Mouse (Mus musculus) thymus, postnatal 14 days (tissue): ENCODE data around the gene Adam12.
"Not testable (repeated sequence)": the region's sequence is repeated elsewhere in the genome, so short reads cannot be mapped to it uniquely, and the experiment has no call there.

Experiments used
- DNase-seq: peaks from one replicate; pipeline ENCODE4 v3.0.0; 2021

Adam12 gene

DNA sequence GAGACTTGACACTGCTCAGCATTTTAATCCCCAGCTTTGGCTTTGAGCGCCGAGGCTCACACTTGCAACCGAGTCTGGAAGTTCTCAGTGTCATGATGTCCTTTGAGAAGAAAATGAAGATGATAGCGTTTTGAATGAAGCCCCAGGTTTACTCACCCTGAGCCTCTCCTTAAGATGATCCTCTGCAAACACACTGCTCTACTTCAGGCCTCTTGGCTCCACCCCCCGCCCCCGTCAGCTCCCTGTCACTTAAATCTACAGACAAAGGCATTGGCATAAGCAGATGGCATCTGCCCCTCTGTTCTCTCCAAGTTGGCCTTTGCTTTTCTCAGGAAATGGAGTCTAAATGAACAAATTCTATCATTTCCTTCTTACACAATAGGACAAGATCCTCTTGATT lies 308.0 kb downstream of the Adam12 start:
- no peak for DNase-seq

DNA sequence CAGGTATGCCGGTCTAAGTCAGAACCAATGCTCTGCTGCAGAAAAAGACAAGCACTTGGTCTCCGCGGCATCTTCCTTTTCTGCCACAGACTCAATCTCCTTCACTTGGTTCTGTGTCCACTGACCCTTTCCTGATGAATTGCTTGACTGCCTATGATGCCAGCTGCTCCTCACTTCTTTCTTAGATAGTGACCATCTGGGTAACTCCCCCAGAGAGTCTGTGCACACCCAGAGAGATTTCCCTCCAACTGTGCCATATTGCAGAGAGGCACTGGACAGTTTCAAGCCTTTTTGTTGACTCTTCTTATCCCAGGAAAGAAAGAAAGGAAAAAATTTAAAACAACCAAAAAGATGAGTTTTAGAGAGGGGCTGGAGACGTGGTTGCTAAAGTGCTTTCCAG lies 310.7 kb downstream of the Adam12 start:
- no peak for DNase-seq

DNA sequence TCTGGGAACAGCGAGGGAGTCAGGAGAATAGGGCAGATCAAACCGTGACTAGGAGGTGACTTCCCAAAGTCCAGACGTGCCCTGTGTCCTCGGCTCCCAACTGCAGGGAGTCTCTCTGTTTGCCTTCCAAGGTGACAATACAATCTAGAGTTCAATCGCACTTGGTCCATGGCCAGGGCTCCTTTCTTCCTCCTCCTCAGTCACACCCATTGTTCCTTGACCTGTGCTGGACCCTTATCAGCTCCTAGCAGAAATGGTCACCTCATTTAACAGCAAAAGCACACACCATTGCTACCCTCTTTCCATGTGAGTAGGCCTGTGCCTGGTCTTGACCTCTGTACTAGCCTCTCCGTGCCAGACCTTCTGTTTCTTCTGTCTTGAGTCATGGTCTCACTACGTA lies 311.2 kb downstream of the Adam12 start:
- no peak for DNase-seq

DNA sequence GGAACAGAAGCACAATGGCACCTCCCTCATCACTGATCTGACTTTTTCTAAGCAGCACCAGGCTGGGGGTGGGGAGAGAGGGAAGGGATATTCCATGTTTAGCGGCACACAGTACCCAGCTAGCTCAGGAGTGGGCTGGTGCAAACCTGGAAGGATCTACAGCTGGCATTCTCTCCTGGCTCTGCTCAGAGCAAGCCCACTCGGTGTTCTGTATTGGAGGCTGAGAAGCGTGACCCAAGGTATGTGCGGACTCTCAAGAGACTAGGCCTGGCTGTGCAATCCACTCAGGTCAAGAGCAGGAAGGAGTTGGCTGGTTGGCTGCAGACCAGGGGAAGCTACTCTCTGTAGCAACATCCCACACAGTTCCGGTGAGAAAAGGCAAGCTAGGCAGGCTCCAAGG lies 312.0 kb downstream of the Adam12 start:
- no peak for DNase-seq

DNA sequence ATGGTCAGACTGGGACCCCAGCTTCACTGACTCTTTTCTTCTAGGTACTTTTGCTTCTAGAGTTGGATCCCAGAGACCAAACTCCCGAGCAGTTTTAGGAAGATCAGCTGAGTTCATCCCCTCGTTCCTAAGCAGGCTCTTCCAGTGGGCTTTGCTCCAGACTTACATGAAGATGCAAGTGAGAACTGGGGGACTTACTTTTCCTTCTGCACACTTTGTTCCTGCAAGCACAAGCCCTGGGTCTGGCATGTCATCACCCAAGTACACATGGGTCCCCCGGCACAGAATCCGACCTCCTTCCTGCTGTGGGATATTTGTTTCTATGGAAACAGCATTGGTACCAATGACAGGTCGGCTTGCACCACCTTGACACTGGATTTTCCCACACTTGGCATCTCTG lies 312.6 kb downstream of the Adam12 start:
- no peak for DNase-seq

DNA sequence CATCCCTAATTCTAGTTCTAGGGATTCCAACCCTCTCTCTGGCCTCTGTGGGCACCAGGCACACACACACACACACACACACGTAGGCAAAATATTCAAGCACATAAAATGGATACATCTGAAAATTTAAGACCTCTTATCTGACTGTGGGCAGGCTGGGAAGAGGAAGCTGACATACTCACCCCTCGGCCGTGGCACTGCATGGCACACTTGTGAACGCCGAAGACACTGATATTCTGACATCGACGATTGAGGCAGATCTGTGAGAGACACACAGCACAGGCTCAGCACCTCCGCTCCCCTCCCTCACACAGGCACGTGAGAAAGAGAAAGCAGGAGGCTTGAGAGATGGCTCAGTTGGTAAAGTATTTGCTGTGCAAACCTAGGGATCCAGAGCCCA lies 315.7 kb downstream of the Adam12 start:
- DNase-seq = no peak

DNA sequence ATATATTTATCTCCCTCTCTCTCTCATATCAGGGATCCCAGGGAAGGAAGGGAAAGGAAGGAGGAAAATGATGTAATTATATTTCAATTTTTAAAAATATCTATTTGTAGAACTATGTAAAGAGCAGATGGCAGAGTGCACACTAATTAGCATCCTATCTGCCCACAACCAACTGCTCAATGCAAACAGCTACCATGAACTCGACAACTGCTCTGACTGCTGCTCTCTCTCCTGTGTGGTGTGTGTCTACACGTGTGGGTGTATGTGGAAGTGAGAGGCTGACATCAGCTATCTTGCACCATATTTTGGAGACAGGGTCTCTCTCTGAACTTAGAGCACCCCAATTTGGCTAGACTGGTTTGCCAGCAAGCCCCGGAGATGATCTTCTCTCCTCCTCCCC lies 320.1 kb downstream of the Adam12 start:
- DNase-seq = no peak

DNA sequence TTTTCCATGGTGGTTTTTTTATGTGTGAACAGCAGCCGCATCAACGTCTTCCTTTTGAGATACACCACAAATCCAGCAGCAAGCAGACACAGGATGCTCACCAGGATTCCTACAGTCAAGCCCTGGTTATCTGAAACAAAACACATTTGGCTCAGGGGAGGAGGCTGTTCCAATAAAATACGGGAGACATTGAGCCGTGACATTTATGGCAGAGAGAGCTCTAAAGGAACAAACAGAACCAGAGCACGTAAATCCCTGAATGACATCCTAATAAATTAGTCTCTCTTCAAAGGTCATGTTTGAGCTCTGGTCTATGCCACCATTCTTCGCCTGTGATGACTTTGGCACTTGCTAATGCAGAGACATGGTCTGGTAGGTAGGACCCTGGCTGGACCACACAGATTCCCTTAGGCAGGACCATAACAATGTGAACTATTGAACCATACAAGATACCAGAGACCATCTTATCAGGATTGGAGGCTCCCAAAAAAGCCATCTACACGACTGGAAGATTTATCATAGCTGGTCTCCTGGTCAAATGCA lies 322.0 kb downstream of the Adam12 start:
- DNase-seq = no peak

DNA sequence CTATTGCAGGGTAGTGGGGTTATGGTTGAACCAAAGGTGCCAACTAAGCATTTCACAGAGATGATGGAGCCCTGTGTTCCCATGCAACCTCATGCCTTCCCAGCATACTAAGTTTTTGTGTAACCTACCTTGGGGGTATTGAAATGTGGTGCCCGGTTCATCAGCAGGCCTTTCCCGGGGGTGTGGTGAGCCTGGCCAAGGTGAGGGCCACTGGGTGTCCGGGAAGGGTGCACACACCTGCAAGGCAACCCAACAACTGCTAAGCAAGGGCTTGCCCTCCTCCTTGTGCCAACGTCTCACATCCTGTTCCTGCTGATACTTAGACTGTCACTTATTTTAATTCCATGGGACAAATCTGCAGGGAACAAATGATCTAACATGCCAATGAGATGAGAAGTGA lies 323.0 kb downstream of the Adam12 start:
- DNase-seq = no peak

DNA sequence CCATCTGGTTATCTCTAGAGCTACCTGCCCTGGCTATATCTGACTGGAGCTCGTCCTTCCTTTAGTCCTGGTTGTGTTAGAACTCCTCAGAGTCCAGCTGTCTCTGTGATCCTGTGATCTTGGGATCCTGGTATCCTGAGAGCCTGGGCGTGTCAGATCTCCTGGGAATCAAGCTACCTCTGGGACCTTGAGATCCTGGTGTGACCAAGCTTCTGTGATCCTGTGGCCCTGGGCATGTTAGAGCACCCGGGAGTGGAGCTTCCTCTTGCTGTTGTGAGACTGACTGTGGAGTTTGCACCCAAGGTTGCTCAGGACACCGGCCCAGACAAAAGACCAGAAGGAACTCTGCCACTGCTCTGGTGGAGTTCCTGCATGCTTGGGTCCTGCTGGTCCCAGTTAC lies 332.6 kb downstream of the Adam12 start:
- DNase-seq = no peak

DNA sequence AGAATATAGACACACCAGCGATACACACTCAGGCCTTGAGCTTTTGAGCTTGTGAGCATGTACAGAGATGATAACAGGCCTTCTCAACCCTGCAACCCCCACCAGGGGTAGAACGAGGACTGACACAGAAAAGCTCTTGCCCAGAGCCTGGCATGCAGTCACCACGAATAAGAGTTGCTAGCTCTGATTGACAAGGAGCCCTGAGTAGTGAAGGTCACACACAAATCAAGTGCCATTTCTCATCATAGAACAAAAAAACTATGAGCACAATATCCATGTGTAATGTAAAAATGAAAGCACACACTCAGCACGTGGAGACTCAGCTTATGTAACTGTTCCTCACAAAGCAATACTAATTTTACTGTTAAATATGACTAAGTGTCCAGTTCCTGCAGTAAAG lies 340.1 kb downstream of the Adam12 start:
- no peak for DNase-seq

DNA sequence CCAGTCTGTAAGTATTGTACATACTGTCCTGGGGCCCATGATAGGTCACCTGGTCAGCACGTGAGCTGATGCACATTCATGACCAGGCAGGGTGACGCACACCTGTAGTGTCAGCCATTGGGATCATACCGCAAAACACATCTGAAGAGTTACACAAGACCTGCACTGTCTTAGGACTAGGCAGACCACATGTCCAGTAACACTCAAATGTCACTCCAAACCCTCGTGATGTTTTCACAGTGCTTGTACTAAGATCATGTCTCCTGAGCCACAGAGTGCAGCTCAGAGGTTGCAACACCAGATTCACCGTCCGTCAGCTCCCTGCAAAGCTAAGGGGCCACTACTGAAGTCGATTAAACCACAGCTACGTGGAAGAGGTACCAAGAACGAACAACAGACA lies 340.6 kb downstream of the Adam12 start:
- no peak for DNase-seq

DNA sequence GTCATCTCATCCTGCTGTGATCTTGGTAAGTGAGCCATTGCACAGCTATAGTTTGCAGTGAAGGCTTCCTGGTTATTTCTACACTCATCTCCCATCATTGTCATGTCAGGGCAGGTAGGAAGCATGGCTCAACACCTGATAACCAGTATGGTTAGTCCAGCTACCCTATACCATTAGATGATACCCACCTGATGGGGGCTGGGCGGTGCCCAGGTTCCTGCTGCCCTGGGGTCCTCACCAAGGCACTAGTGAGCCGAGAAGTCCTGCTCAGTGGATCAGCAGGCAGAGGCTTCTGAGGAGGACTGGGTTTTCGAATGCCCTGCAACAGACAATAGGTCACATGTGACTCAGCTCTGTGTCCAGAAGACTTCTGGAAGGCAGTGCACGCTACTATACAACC lies 342.0 kb downstream of the Adam12 start:
- no peak for DNase-seq

DNA sequence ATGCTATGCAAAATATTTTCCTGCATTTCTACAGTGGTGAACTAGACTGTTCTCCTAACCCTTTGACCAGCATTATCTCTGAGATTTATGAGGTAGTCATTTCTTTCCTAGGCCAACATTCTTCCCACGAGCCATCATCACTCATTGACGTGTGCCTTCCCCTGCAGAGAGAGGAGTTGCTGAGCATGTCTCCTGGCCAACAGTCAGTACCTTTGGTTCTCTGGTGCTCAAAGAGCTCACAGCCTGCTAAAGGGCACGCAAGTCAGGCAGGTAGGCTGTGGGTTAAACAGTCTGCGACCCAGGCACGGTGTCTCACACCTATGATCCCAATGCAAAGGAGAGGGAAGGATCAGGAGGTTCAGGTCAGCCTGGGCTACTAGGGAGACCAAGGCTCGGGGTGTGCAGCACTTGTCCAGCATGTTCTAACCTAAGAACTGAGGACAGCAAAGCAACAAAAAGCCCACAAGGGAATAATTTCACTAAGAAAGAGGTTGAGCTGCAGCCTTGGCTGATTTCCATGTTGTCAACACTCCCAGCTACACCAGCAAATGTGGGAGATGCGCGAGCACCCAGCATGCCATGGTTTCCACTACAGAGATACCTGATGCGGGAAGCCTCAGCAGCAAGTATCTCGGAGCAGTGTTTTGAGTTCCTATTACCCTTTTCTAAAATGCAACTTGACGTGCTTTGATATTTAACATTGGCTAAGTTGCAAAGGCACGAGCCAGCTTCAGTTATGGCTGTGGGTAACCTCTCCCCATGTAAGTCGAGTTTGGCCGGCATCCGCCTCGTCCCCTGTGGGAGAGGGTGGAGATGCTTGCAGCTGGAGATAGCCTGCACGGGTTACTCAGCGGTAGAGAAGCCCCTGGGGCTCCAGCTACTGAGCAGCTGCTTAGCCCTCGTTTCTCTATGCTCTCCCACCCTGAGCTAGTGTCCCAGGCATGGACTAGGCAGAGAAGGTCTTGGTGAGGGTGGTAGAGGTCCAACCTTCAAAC lies 342.7 kb downstream of the Adam12 start:
- DNase-seq = no peak

DNA sequence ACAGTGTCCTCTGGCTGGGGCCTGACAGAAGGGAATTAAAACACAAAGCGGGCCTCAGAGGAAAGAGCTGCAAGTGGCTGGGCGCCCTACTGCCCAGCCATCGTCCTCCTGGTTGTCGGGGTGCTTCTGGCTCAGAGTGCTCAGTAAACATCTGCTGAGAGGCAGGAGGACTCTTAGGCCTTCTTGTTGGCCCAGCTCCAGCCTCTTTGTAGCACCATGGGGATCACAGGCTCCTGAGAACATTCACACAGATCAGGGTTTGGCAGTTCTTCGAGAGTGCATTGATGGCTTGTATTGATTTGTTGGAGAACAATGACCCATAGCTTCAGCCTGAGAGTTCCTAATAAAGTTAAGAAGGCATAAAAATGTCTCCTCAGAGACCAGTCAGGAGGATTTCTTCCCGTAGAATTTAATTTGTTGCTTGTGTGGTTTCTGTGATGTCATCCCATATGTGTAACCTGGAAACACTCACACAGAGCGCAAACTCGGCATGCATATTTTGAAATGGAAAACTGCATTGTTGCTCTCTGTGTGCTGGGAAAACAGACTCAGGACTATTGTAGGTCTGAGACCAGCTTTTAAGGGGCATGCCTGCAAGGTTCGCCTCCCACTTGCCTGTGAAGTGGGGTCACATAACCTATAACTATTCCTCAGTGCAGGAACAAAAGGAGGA lies 347.1 kb downstream of the Adam12 start:
- not testable (repeated sequence) for DNase-seq

DNA sequence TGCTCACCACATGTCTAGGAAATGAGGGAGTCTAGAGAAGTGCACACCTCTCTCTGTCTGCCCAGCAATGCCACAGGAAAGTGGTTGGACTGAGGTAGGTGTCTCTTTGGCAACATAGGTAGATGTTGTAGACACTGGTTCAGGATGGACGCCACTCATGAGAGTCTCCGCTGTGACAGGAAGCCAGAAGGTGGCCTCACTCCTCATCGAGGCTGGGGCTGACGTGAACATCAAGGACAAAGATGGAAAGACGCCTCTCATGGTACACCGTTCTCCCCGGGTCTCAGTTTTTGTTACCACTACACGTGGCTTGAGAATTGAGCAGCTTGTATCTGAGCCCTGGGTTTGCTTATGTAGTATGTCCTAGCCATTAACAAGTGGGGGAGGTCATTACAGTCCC lies 352.2 kb downstream of the Adam12 start:
- no peak for DNase-seq

DNA sequence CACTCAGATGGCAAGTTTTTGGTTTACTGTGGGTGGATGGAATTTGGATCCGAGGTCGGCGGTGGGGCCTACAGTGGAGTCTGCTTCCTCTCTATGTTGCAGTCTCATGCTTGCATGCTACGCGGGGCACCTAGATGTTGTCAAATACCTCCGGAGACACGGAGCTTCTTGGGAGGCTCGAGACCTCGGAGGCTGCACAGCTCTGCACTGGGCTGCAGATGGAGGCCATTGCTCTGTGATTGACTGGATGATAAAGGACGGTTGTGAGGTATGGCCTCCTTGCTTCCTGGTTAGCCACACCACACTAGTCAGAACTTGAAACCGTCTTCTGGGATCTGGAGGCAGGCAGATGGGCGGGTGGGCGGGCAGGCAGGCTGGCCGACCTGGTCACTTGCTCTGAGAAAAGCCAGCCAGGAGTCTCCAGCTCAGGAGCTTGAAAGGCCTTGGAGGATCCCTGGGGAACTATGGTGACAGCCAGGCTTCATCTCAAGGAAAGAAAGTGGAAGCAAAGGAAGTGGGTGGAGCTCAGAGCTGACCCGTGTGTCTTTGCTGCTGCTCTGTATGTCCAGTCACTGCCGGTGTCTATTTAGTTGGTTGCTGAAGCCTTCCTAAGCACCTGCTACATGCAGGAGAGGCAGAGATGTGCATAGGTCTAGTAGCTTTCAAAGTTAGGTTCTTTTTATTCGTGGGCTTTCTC lies 355.2 kb downstream of the Adam12 start:
- DNase-seq = no peak

DNA sequence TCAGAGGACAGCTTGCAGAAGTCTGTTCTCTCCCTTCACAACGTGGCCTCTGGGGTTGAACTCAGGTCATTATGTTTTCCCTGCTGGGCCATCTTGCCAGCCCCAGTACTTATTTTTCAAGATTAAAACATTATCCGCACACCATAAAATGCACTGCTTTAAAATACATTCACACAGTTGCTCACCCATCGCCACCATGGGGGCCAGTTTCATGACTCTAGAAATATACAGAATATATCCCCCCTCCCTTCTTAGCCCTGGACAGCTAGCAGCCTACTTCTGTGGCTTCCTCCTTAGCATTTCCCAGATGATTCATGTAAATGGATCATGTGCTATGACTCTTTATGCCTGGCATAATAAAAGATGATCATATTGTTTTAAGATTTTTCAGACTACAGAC lies 355.8 kb downstream of the Adam12 start:
- no peak for DNase-seq

DNA sequence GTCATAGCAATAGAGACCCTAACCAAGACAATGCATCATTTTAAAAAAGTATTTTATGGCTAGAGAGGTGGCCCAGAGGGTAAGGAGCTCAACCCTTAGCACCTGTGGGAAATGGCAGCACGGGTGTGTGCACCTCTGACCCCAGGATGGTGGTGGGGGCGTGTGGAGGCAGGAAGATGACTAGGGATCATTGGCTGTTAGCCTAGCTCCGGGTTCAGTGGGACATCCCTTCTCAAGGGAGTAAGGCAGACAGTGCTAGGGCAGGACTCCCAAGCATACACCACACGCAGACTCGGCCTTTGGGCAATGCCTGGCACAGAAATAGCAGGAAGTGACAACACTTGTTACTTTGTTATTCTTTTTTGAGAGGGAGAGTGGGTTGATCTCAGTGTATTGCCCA lies 359.2 kb downstream of the Adam12 start:
- DNase-seq = no peak

DNA sequence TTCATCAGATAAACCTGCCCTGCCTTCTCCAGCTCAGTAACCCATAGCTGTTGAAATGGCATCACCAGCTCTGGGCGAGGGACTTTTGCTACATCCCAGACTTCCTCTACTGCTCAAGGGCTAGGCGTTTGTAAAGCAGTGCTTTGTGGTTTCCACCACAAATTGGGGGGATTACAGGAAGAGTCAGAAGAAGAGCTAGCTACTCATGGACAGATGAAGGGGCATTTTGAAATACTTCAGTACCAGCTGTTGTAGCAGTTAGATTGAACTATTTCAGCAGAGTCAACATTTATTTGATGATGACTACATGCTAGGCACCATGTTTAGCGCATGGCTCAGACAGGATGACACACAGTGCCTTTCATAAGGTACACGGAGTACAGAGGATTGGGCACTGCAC lies 361.7 kb downstream of the Adam12 start:
- DNase-seq = no peak

DNA sequence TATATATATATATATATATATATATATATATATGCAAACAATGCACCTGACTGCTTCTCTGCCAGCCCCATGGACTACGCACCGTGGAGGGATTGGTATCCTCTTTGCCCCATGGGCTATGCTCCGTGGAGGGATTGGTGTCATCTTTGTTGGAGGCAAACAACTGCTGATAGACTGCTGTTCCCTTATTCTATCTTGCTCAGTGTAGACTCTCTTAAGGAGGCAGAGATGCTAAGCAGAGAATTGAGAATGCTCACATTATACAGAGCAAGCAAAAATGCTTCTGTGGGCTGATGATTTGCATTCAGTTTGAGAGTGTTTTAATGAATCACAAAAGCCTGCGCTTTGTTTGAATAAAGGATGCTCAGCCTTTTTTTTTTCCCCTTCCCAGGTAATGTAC lies 368.3 kb downstream of the Adam12 start:
- no peak for DNase-seq

DNA sequence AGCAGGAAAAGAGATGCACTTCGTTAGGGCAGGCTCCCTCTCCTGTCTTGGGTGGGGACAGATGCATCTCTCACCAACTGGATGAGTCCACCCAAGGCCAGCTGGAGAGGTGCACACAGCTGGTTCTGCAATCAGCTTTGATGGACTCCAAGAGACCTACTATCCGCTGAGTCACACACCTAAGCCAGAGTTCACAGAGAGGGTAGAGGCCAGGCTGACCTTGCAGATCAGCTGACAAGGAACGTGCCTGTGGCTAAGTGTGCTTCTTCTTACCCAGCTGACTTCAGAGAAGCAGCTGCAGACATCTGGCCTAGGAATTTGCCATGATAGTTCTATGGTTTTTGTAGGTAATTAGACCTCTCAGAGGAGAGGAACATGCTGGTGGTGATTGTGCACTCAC lies 368.8 kb downstream of the Adam12 start:
- DNase-seq = no peak

DNA sequence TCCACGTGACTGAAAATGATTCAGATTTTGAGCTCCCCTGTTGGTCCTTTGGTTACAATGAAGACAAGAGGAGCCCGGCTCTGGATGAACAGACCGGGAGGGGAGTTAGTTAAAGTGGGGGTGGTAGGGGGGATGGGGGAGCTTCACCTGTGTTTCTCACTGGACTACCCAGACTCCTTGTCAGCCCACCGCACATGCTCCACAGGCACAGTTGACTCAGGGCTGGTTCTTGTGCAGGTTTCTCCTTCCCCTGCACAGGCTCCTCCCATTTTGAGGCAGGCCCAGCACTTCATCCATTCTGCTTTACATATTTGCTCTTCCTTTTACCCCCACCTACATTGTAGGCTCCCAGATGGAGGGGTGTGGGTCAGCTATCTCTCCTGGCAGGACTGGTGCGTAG lies 369.2 kb downstream of the Adam12 start:
- DNase-seq = no peak

DNA sequence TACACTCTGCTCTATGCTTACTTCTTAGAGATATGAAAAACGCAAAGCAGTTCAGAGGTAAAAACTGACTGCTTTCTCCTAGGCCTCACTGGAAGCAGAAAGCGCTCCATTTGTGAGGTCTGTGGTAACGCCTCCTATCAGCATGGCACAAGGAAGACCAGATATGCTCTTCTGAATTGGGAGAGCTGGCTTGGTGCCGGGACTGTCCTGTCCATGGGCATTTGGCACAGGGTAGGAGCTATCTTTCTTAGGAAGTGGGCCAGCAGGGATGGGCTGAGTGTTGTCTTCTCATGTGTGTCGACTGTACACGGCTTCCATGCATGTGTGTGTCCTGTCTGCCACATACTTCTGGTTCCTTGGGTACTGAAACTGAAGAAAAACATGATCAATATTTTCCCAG lies 369.7 kb downstream of the Adam12 start:
- DNase-seq = no peak
